Mouse (Mus musculus): ENCODE results near the gene Nup188.

Nup188 gene

DNA sequence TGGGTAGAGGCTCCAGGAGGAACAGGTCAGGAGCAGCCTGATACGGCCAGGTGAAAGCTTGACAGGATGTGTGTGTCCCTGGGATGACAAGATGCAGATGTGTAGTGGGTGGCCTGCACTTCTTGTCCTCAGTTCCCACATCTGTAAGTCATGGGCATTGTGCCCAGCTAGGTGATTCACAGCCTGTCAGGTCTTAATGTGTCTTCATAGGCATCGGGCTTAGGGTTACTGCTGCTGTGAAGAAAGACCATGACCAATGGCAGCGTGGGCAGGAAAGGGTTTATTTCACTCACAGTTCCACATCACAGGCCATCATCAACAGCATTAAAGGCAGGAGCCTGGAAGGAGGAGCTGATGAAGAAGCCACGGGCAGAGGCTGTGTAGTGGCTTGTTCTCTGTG, 99.4 kb downstream of the Nup188 start:
- no peak for DNase-seq (ENCODE audit: low spot score in 2 of 2)

DNA sequence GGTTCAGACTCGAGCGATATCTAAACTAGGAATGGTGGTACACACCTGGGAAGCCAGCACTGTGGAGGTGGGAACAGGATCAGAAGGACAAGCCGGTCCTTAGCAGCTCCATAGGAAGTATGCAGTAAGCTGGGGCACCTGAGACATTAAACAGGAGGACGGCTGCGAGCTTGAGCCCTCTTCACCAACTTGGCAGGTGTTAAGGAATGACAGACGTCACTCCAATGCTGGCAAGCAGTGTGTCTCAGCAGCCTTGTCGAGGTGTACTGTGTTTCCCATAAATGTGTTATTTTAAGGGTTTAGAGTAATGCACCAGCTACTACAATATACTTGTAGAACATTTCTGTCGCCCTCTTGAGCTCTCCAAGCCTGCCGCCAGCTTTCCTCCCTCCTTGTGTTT, 100.7 kb downstream of the Nup188 start:
- no peak for DNase-seq (ENCODE audit: low spot score in 2 of 2)

DNA sequence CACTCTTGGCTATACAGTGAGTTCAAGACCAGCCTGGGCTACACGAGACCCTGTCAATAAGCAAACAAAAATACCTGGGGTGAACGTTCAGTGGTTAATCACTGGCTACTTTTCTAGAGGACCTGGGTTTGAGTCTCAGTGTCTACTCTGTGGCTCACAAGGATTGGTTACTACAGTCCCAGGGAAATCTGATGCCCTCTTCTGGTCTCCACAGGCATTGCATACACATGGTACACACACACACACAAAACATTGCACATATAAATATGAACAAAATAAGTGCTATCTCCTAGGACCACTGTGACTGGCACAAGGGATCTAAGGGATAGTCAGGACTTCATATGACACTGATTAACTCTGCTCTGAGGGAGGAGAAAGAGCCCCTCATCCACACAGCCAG, 102.8 kb downstream of the Nup188 start:
- DNase-seq (ENCODE audit: low spot score in 2 of 2), result no peak

DNA sequence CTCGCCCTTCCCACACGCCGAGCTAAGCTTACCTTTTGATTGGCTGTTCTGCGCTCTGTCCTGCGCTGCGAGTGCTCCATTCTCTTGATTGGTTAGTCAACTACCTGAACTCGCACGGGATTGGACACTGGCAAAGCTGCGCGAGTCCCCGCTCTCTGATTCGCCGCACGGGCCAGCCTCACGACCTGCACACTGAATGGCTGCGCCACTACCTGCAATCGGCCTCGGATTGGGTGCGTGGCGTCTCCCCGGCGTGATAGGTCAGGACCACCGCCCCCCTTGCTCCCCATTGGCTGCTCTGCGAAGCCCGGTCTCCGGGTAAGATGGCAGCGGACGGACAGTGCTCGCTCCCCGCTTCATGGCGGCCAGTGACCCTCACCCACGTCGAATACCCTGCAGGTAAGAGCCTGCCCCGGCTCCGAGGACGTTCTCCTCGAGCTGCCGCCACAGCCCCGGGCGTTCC, 105.9 kb downstream of the Nup188 start, which contains the start of gene Dolpp1:
Gene Dolpp1 (plus strand): TSS at position 141 of the 463 bp plus-strand sequence.
- DNase-seq (ENCODE audit: low spot score in 2 of 2), result peak; percentile 99

DNA sequence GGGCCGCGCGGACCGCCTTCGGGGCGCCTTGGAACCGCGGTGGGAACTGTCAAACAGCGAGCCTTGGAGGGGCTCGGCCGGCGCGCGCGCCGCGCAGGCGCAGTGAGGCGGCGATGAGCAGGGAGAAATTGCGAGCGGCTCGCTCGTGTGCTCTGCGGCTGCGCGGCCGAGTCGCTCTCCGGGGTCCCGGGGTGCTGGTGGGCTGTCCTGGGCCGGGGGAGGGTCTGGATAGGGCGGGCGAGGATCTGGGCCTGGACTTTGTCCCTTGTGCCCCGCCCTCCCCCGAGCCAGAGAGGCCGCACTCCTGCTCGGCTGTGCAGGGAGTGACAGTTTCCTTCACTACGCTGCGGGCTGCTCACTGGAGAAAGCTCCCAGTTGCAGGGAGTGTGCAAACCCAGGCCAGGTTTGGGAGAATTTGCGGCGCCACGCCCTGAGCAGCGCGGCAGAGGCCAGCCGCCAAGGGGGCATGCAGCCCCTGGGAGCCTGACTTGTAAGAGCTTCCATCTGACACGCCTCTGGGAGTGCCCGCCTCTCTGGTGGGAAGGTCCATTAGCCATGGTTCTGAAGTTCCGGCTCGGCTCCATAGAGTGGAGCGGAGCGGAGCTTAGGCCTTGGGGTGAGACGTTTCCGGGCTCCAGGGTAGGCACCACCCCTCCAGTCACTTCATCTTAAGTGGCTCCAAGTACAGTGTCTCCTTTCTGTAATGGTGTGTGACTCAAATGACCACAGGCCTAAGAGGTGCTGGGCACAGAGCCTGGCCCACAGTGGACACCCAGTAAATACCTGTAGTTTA, 106.6 kb downstream of the Nup188 start:
- peak; percentile 61 to 63 for DNase-seq (ENCODE audit: low spot score in 2 of 2)

DNA sequence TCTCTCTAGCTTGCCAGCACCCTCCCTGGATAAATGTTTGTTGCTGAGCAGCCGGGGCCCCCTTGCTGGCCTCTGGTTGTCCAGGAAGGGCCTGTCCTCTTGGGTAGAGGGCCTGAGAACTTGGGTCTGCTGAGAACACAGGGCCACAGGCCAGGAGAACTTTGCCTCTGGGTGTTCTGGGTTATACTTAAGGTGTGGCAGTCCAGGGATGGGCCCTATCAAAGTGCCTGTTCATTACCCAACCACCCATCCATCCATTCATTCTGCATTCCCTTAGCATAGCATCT, 107.1 kb downstream of the Nup188 start:
- no peak for DNase-seq (ENCODE audit: low spot score in 2 of 2)
